Mouse (Mus musculus) embryonic facial prominence, embryonic 11.5 days (tissue): ENCODE results near the gene Mvb12b. TPM values are rescaled to one million over a fixed set of nuclear protein-coding genes. Genes with fewer than 3 reads are reported as not detected.

ENCODE experiments used
- ATAC-seq: fragments of 200-750 bp; cut with Nextera tagmentation; replicated peaks from 2 replicates; pipeline ENCODE4 v1.8.0; 2017; ENCODE audit warnings: low read depth; ENCODE audit not compliant: insufficient number of reproducible peaks, low FRiP score, low TSS enrichment
- DNase-seq: peaks from one replicate; pipeline ENCODE4 v3.0.0-alpha.2; 2015; ENCODE audit warnings: low spot score
- H3K27ac ChIP-seq: fragments of 300-500 bp; sonication (generic); replicated peaks from 2 replicates; pipeline ENCODE4 v1.5.1; 2014; ENCODE audit warnings: mild to moderate bottlenecking, low read depth, low read length, control low read depth
- H3K27me3 ChIP-seq: fragments of 300-500 bp; sonication (generic); 2 replicates; pipeline ENCODE4 v1.6.1; 2014; ENCODE audit warnings: mild to moderate bottlenecking, low read length, moderate library complexity, mixed read lengths; ENCODE audit not compliant: control insufficient read depth, insufficient read depth
- H3K36me3 ChIP-seq: fragments of 300-500 bp; sonication (generic); replicated peaks from 2 replicates; pipeline ENCODE4 v1.6.1; 2014; ENCODE audit warnings: low read depth, mild to moderate bottlenecking, low read length, moderate library complexity, mixed read lengths; ENCODE audit not compliant: control insufficient read depth, insufficient read depth
- H3K4me1 ChIP-seq: fragments of 300-500 bp; sonication (generic); 2 replicates; pipeline ENCODE4 v1.6.1; 2014; ENCODE audit warnings: low read length, mixed read lengths; ENCODE audit not compliant: control insufficient read depth, insufficient read depth
- H3K4me2 ChIP-seq: fragments of 300-500 bp; sonication (generic); 2 replicates; pipeline ENCODE4 v1.6.1; 2014; ENCODE audit warnings: low read depth, mild to moderate bottlenecking, control low read depth, low read length, moderate library complexity
- H3K4me3 ChIP-seq: fragments of 300-500 bp; sonication (generic); 2 replicates; pipeline ENCODE4 v1.5.1; 2014; ENCODE audit warnings: low read depth, low read length, control low read depth
- H3K9ac ChIP-seq: fragments of 300-500 bp; sonication (generic); replicated peaks from 2 replicates; pipeline ENCODE4 v1.6.1; 2014; ENCODE audit warnings: mild to moderate bottlenecking, control low read depth, low read length
- H3K9me3 ChIP-seq: fragments of 300-500 bp; sonication (generic); replicated peaks from 2 replicates; pipeline ENCODE4 v1.6.1; 2016; ENCODE audit warnings: mild to moderate bottlenecking, low read length, inconsistent platforms, mixed read lengths; ENCODE audit not compliant: control insufficient read depth
- WGBS: fragments of 180-500 bp; shearing (Covaris S2); extraction: QIAGEN DNeasy Blood & Tissue Kit; methylation state at CpG from one replicate; pipeline ENCODE4 v1.1.7; 2014; 5-methylcytosine and 5-hydroxymethylcytosine counted together
- polyA plus RNA-seq: library from polyadenylated mRNA; unstranded; fragments of >200 nt; fragmentation: Nextera tagmentation; extraction: Ambion mirVana; gene quantifications from 2 replicates; pipeline ENCODE4 v1.2.1, GENCODE M21; 2014

Mvb12b gene
- polyA plus RNA-seq, 1 experiment from 2014 or later, result 23.3 TPM

DNA sequence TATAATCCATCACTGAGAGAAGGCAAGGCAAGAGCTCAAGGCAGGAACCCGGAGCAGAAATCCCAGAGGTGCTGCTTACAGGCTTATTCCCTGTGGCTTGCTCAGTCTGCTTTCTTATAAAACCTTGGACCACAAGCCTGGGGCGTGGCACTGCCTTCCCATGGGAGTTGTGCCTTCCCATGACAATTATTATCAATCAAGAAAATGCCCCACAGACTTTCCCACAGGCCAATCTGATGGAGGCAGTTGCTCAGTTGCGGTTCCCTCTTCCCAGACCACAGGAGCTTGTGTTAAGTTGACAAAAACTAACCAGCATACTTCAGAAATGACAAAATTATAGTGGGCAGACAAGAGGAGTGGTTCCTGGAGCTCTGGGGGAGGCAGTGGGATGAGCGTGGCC, 19.4 kb downstream of the Mvb12b start:
- Histone ChIP-seq H3K9ac (no peak overlapping the region), H3K4me2 (no peak overlapping the region), H3K27me3 (no peaks in the 10 kb centered on the region), H3K36me3 (no peaks in the 10 kb centered on the region; the same call in 1 of the 2 replicates), H3K27ac (no peak overlapping the region), H3K4me1 (no peaks in the 10 kb centered on the region), H3K4me3 (no peak overlapping the region), H3K9me3 (no peaks in the 10 kb centered on the region)
- no peak for ATAC-seq
- WGBS, result 81% methylated on average over 4 of the region's 4 CpGs
- no peak for DNase-seq

DNA sequence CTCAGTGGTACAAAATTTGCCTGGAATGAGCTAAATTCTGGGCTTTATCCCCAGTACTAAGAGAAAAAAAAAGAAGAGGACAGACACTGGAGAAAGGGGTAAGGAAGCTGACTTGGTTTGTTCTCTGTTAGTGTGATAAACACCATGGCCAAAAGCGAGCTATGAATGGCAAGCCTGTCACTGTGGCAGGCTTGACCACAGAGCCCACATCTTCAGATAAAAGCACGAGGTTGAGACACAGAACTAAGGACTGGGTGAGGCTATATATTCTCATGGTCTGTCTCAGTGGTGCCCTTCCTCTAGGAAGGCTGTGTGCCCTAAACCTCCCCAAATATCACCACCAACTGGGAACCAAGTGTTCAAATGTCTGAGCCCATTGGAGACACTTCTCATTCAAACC, 31.0 kb downstream of the Mvb12b start:
- H3K4me1 ChIP-seq, result no peaks in the 10 kb centered on the region
- no peaks in the 10 kb centered on the region for H3K9me3 ChIP-seq
- no peak overlapping the region for H3K4me3 ChIP-seq
- DNase-seq (no peak), ATAC-seq (no peak)
- 71% methylated on average over 2 of the region's 2 CpGs for WGBS
- no peak overlapping the region for H3K9ac ChIP-seq
- H3K36me3 ChIP-seq, result no peaks in the 10 kb centered on the region
- no peak overlapping the region for H3K27ac ChIP-seq
- no peaks in the 10 kb centered on the region for H3K27me3 ChIP-seq
- H3K4me2 ChIP-seq, result no peak overlapping the region

DNA sequence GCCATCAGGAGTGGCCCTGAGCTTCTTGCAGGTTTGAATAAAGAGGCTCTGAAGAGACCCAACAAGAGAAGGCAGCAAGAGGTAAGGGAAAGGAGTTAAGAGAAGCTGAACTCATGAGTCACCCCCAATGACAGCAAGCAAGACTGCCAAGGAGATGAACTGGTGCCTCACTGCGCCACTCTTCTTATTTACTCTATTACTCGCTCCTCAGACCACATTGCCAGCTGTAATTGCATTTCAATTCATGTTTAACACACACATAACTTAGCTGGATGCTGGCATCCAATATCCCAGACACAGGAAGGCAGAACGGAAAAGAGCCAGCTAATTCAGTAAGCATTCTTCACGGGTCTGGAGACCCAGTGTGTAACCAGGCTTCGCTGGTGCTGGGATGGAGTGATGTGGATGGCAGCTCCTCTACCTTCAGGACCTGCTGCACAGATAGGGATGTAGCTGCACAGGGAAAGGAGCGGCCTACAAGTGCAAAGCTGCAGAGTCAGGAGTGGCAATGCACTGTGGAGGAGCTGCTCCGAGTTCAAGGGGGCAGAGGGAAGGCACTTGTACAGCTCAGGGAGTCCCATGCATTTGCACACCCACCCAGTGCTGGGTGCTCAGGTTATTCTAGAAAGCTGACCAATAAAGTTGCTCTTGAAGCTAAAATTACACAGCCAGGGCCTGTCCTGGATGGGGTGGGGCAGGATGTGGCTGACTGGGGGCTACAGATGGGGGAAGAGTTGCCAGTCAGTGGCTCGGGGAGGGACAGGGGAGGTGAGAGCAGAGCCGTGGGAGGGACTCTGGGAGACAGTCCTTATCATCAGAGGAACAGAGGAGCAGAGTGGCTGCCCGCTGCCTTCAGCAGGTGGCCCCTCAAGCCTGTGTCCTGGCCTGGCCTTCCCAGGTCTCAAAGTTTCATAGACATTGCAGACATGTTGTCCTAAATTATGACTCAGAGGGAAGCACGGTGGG, 34.5 kb downstream of the Mvb12b start:
- no peak overlapping the region for H3K27ac ChIP-seq
- no peaks in the 10 kb centered on the region for H3K36me3 ChIP-seq
- no peak for DNase-seq
- H3K9ac ChIP-seq, result no peak overlapping the region; the same call in 1 of the 2 replicates
- WGBS, result 86% methylated on average over 11 of the region's 11 CpGs
- H3K27me3 ChIP-seq, result no peaks in the 10 kb centered on the region
- ATAC-seq, result no peak
- H3K4me1 ChIP-seq, result no peaks in the 10 kb centered on the region
- H3K9me3 ChIP-seq, result no peaks in the 10 kb centered on the region
- no peak overlapping the region for H3K4me2 ChIP-seq
- H3K4me3 ChIP-seq, result no peak overlapping the region

DNA sequence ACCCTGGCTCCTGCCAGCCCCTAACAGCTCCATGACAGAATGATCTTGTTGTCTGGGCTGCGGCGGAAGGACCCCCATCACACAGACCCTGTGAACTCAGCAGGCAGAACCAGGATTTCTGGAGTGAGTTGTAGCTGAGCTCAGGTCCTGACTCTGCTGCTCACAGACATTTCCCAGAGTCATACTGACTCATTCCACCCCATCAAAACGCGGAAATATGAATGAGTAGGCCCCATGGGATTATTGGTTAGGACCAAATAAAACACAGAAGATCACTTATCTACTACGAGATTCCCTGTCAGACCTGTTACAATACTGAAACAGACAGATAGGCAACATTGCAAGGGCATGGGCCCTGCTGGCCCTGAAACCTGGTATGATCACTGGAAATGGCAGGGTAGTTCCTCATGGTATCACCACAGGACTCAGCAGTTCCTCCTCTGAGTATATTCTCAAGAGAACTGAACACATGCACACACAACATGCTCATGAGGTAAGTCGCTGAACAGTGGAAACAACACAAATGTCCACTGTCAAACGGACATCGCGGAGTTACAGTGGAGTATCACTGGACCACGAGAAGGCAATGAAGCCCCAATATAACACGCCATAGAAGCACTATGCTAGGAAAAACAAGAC, 40.4 kb downstream of the Mvb12b start:
- Histone ChIP-seq H3K27me3 (no peaks in the 10 kb centered on the region), H3K4me1 (no peaks in the 10 kb centered on the region), H3K9me3 (no peaks in the 10 kb centered on the region), H3K9ac (no peak overlapping the region), H3K27ac (peak overlapping the region; percentile 10), H3K36me3 (no peaks in the 10 kb centered on the region), H3K4me3 (no peak overlapping the region), H3K4me2 (no peak overlapping the region)
- WGBS, result 83% methylated on average over 11 of the region's 11 CpGs
- DNase-seq, result no peak
- no peak for ATAC-seq

DNA sequence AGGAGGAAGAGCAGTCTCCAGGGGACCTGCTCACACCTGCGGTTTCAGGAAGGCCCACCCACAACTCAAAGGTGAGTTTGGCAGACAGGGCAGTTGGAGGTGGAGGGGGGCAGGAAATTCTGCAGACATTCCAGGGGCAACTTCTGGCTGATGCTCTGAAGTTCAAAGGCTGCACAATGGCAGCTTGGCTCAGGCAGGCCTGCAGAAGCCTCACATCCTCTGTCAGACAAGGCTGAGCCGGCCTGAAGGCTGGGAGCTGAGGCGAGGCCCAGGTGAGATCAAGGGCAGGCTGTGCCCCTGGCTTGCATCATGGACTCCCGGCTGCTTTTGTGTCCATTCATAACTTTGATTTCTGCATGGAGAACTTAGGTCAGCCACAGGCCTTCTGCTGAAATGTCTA, 41.1 kb downstream of the Mvb12b start:
- DNase-seq (peak; percentile 7), ATAC-seq (0 out of 2 replicates have a peak, but pooled peaks have one; percentile 64)
- Histone ChIP-seq H3K36me3 (no peaks in the 10 kb centered on the region), H3K27ac (peak overlapping the region; percentile 10), H3K9me3 (no peaks in the 10 kb centered on the region), H3K27me3 (no peaks in the 10 kb centered on the region), H3K4me1 (no peaks in the 10 kb centered on the region), H3K9ac (no peak overlapping the region), H3K4me3 (no peak overlapping the region), H3K4me2 (no peak overlapping the region)
- 52% methylated on average over 4 of the region's 4 CpGs for WGBS

DNA sequence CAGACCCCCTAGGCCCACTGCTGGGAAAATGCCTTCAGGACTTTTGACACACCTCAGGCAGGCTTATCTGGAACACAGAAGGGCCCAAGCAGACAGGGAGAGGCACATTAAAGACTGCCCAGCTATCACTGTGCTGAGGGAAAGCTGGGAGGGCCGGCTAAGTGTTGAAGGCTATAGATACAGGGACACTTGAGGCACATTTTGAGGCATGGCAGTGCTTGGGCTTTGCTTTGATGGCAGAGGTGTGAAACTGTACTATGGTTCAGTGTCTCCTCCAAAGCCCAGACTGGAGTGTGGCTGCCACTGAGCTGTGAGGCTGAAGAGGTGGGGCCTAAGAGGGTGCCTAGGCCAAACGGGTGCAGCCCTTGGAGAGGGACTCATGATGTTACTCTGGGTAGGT, 44.1 kb downstream of the Mvb12b start:
- ATAC-seq (no peak), DNase-seq (no peak)
- no peak overlapping the region for H3K9ac ChIP-seq
- no peaks in the 10 kb centered on the region for H3K4me1 ChIP-seq
- H3K27ac ChIP-seq, result no peak overlapping the region
- H3K4me2 ChIP-seq, result no peak overlapping the region
- no peaks in the 10 kb centered on the region for H3K36me3 ChIP-seq
- WGBS, result 79% methylated on average over 2 of the region's 2 CpGs
- no peaks in the 10 kb centered on the region for H3K27me3 ChIP-seq
- H3K4me3 ChIP-seq, result no peak overlapping the region
- H3K9me3 ChIP-seq, result no peaks in the 10 kb centered on the region

DNA sequence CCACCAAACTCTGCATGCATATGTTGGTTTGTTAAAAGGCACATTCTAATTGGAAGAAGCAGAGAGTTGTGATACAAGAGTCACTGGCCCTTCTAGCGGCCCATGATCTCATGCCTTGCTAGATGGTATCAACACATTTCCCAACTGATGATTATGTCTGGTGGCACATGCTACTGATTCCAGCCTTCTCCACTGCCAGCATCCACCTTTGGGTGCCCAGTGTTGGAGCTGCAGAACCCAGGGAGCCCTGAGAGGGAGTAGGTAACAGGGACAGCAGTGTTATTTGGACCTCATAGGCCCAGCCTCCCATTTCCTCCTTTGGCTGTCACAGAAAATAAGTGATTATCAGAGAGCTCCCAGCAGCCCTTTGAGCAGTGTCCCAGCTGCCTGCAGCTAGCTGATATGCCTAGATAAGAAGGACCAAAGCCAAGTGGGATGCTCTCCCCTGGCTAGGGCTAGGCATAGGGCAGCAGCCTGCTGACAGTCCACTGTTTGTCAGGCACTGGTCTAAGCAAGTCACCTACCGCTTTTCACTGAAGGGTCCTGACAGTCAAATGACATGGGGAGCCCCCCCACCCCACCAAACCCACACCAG, 44.7 kb downstream of the Mvb12b start:
- no peaks in the 10 kb centered on the region for H3K9me3 ChIP-seq
- ATAC-seq (0 out of 2 replicates have a peak, but pooled peaks have one; percentile 61), DNase-seq (no peak)
- no peaks in the 10 kb centered on the region for H3K4me1 ChIP-seq
- H3K4me3 ChIP-seq, result no peak overlapping the region
- H3K36me3 ChIP-seq, result no peaks in the 10 kb centered on the region
- no peak overlapping the region for H3K4me2 ChIP-seq
- H3K27ac ChIP-seq, result no peak overlapping the region
- H3K27me3 ChIP-seq, result no peaks in the 10 kb centered on the region
- H3K9ac ChIP-seq, result no peak overlapping the region
- 93% methylated on average over 2 of the region's 2 CpGs for WGBS

DNA sequence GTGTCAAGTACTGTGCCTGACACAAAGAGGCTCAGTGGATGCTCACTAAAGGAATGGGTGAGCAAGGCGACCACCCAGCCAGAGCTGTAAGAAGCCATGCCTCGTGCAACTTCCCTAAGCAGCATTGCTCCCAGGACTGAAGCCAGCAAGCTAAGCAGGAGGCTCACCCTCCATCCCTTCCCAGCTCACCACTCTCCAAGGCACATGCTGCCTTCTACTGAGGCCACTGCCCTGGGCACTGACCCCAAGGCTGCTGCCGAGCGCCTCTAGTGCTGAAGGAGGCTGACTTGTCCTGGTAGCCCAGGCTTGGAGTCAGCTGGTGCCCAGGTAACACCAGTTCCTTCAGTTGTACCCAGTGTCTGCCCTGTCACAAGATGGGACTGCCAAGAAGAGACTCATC, 45.8 kb downstream of the Mvb12b start:
- no peaks in the 10 kb centered on the region for H3K4me1 ChIP-seq
- H3K4me2 ChIP-seq, result no peak overlapping the region
- 89% methylated on average over 4 of the region's 4 CpGs for WGBS
- H3K4me3 ChIP-seq, result no peak overlapping the region
- H3K27me3 ChIP-seq, result no peaks in the 10 kb centered on the region
- no peaks in the 10 kb centered on the region for H3K36me3 ChIP-seq
- DNase-seq (no peak), ATAC-seq (no peak)
- no peaks in the 10 kb centered on the region for H3K9me3 ChIP-seq
- no peak overlapping the region for H3K27ac ChIP-seq
- H3K9ac ChIP-seq, result no peak overlapping the region
